Mouse (Mus musculus): ENCODE results near the gene Hbb-bt. TPM values are rescaled to one million over a fixed set of nuclear protein-coding genes. Genes with fewer than 3 reads are reported as not detected.
"Not testable (repeated sequence)": the region's sequence is repeated elsewhere in the genome, so short reads cannot be mapped to it uniquely, and the experiment has no call there.

Gene Hbb-bt
- polyA plus RNA-seq, 1 experiment = not detected

DNA sequence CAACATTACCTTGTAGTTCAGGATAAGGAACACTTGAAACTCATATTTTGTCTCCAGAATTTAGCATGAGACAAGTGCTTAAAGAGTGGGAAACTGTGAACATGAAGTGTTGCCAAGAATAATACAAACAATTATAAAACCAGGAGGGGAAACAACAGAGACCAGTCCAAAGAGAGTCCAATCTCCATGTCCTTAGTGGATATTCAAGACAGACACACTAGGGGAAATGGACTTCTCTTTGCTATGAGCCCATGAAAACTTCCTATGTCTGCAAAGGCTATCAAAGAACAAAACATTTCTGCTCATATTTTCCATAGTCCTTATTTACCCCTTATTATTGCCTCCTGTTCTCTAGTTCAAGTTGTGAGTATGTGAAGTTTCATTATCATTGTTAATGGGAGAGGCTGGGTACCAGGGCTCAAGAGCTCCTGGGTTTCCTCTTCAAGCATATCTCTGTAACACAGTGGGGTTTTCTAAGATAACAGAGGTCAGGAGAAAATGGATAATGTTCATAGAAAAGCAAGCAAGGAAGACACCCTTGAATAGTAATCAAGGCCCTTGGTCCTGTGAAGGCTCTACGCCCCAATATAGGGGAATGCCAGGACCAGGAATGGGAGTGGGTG, 2.5 kb downstream of the Hbb-bt start:
- Histone ChIP-seq H3ac (ENCODE audit: control insufficient read depth, insufficient read length, low read depth) (no peak overlapping the region), H3K79me3 (ENCODE audit: low read depth) (no peaks in the 10 kb centered on the region), H3K27me3 (ENCODE audit: control insufficient read depth, insufficient read depth, insufficient read length) (no peaks in the 10 kb centered on the region), H3K36me3 (ENCODE audit: control insufficient read depth, insufficient read depth) (no peaks in the 10 kb centered on the region), H3K79me2 (ENCODE audit: control insufficient read depth, insufficient read depth) (no peaks in the 10 kb centered on the region), H3K4me3 (ENCODE audit: insufficient read depth, poor library complexity, severe bottlenecking) (no peak overlapping the region)
- no peak for TF ChIP-seq MYOG (IDR thresholded peaks at IDR 0.05; ENCODE audit: control insufficient read depth, extremely low read depth, insufficient read length)
- no peak for TF ChIP-seq FOSL1 (IDR thresholded peaks at IDR 0.05; ENCODE audit: insufficient read depth, low read length, poor library complexity, severe bottlenecking)
- no peak for TF ChIP-seq CEBPB (IDR thresholded peaks at IDR 0.05; ENCODE audit: low read depth)
- no peak for TF ChIP-seq MAX (IDR thresholded peaks at IDR 0.05)

DNA sequence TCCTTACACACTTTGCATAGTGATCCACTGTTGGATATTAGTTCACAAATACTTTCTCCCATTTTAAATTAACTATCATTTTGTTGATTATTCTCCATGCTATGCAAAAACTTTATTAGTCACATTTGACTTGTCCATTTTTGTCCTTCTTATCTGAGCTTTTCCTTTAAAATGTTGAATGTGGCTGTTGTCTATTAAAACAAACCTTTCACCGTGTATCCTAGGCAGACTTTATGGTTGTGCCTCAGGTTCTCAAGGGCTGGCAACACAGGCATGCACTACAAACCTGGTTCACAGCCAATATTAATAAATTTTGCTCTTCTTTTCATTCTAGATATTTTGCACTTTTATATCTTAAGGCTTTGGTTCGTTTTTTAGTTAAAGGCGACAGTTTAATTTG, 3.0 kb downstream of the Hbb-bt start:
- H3K79me2 ChIP-seq (ENCODE audit: control insufficient read depth, insufficient read depth) = no peaks in the 10 kb centered on the region
- TF ChIP-seq MYOG (IDR thresholded peaks at IDR 0.05; ENCODE audit: control insufficient read depth, extremely low read depth, insufficient read length) (no peak), MAX (IDR thresholded peaks at IDR 0.05) (no peak), CTCF (IDR thresholded peaks at IDR 0.05; ENCODE audit: control insufficient read depth, insufficient read depth, insufficient read length) (no peak), USF1 (IDR thresholded peaks at IDR 0.05; ENCODE audit: low read depth) (no peak), CEBPB (IDR thresholded peaks at IDR 0.05; ENCODE audit: low read depth) (no peak), MYOD1 (IDR thresholded peaks at IDR 0.05; ENCODE audit: control insufficient read depth, insufficient read length, low read depth) (no peak), FOSL1 (IDR thresholded peaks at IDR 0.05; ENCODE audit: insufficient read depth, low read length, poor library complexity, severe bottlenecking) (no peak)
- H3K4me3 ChIP-seq (ENCODE audit: insufficient read depth, poor library complexity, severe bottlenecking) = no peak overlapping the region
- no peaks in the 10 kb centered on the region for H3K27me3 ChIP-seq (ENCODE audit: control insufficient read depth, insufficient read depth, insufficient read length)
- H3K36me3 ChIP-seq (ENCODE audit: control insufficient read depth, insufficient read depth) = no peaks in the 10 kb centered on the region
- no peak overlapping the region for H3ac ChIP-seq (ENCODE audit: control insufficient read depth, insufficient read length, low read depth)
- H3K79me3 ChIP-seq (ENCODE audit: low read depth) = no peaks in the 10 kb centered on the region

DNA sequence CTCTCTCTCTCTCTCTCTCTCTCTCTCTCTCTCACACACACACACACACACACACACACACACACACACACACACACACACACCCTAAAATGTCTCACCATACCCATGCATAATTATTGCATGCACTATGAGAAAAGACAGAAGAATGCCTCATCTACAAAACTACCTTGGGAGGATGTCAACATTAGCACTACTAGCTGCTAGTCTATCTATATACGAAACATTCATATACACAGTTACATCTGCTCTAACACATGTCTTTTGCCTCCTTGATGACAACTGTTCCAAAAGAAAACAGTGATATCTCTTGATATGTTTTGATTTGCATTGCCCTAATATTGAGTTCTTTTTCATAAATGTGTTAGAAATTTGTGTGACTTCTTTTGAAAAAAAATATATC, 3.5 kb downstream of the Hbb-bt start:
- Histone ChIP-seq H3K36me3 (ENCODE audit: control insufficient read depth, insufficient read depth) (no peaks in the 10 kb centered on the region), H3K79me3 (ENCODE audit: low read depth) (no peaks in the 10 kb centered on the region), H3ac (ENCODE audit: control insufficient read depth, insufficient read length, low read depth) (no peak overlapping the region), H3K4me3 (ENCODE audit: insufficient read depth, poor library complexity, severe bottlenecking) (no peak overlapping the region), H3K79me2 (ENCODE audit: control insufficient read depth, insufficient read depth) (no peaks in the 10 kb centered on the region), H3K27me3 (ENCODE audit: control insufficient read depth, insufficient read depth, insufficient read length) (no peaks in the 10 kb centered on the region)
- TF ChIP-seq MYOD1 (IDR thresholded peaks at IDR 0.05; ENCODE audit: control insufficient read depth, insufficient read length, low read depth) (no peak), CTCF (IDR thresholded peaks at IDR 0.05; ENCODE audit: control insufficient read depth, insufficient read depth, insufficient read length) (no peak), MAX (IDR thresholded peaks at IDR 0.05) (no peak), MYOG (IDR thresholded peaks at IDR 0.05; ENCODE audit: control insufficient read depth, extremely low read depth, insufficient read length) (no peak), CEBPB (IDR thresholded peaks at IDR 0.05; ENCODE audit: low read depth) (no peak)

DNA sequence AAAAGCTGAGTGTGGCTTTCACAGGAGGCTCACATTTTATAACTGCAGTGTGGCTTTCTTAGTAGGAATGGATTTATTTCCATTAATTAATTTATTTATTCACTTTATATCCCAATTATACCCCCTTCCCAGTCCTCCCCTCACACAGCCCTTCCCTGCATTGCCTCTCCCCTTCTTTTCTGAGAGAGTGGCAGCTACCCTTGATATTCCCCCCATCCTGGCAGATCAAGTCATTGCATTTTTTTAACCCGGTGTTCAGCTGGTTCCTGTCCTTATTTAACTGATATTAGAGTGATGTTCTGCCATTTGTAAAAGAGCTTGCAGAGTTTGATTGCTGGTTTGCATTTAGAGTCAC, 4.0 kb downstream of the Hbb-bt start:
- Histone ChIP-seq H3K79me3 (ENCODE audit: low read depth) (no peaks in the 10 kb centered on the region), H3ac (ENCODE audit: control insufficient read depth, insufficient read length, low read depth) (no peak overlapping the region), H3K36me3 (ENCODE audit: control insufficient read depth, insufficient read depth) (no peaks in the 10 kb centered on the region), H3K79me2 (ENCODE audit: control insufficient read depth, insufficient read depth) (no peaks in the 10 kb centered on the region), H3K27me3 (ENCODE audit: control insufficient read depth, insufficient read depth, insufficient read length) (no peaks in the 10 kb centered on the region), H3K4me3 (ENCODE audit: insufficient read depth, poor library complexity, severe bottlenecking) (no peak overlapping the region)
- TF ChIP-seq MYOG (IDR thresholded peaks at IDR 0.05; ENCODE audit: control insufficient read depth, extremely low read depth, insufficient read length) (no peak), USF1 (IDR thresholded peaks at IDR 0.05; ENCODE audit: low read depth) (no peak), FOSL1 (IDR thresholded peaks at IDR 0.05; ENCODE audit: insufficient read depth, low read length, poor library complexity, severe bottlenecking) (no peak), MYOD1 (IDR thresholded peaks at IDR 0.05; ENCODE audit: control insufficient read depth, insufficient read length, low read depth) (no peak), CEBPB (IDR thresholded peaks at IDR 0.05; ENCODE audit: low read depth) (no peak), MAX (IDR thresholded peaks at IDR 0.05) (no peak), CTCF (IDR thresholded peaks at IDR 0.05; ENCODE audit: control insufficient read depth, insufficient read depth, insufficient read length) (no peak)

DNA sequence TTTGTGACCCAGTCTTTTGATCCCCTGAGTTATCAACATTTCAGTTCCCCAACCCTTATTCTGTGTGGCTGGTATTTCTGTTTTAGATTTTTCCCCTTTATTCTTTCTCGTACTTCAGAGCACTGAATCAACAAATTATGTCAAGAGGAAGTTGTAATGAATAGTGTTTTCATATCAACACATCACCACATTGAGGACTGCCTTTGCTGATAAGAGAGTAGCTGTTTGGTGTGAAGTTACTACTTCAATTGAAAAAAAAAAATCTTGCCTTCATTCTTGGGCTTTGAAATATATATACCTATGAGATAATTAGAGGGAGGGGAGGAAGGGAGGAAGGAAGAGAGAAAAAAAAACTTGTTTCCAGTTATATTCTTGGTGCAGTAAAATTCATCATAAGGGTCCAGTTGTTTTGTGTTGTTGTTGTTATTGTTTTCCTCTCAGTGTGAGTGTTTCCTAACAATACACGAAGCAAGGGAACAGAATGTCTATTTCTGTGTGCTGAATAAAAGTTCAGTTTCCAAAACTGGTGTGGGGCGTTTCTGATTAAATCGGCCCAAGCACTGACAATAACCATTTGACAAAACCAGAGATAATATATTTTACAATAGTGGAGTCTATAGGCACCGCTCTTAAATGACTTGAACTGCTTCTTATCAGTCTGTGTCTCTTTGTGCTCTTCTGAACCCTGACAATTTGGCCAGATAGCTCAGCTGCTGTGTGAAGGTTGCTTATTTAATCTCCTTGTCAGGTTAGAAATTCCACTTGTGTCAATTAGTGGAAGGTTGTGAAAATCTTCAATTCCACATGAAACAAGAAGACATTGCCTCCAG, 4.6 kb downstream of the Hbb-bt start:
- Histone ChIP-seq H3ac (ENCODE audit: control insufficient read depth, insufficient read length, low read depth) (no peak overlapping the region), H3K36me3 (ENCODE audit: control insufficient read depth, insufficient read depth) (no peaks in the 10 kb centered on the region), H3K79me2 (ENCODE audit: control insufficient read depth, insufficient read depth) (no peaks in the 10 kb centered on the region), H3K4me3 (ENCODE audit: insufficient read depth, poor library complexity, severe bottlenecking) (no peak overlapping the region), H3K79me3 (ENCODE audit: low read depth) (no peaks in the 10 kb centered on the region), H3K27me3 (ENCODE audit: control insufficient read depth, insufficient read depth, insufficient read length) (no peaks in the 10 kb centered on the region)
- no peak for TF ChIP-seq USF1 (IDR thresholded peaks at IDR 0.05; ENCODE audit: low read depth)
- TF ChIP-seq FOSL1 (IDR thresholded peaks at IDR 0.05; ENCODE audit: insufficient read depth, low read length, poor library complexity, severe bottlenecking) = no peak
- no peak for TF ChIP-seq CTCF (IDR thresholded peaks at IDR 0.05; ENCODE audit: control insufficient read depth, insufficient read depth, insufficient read length)
- TF ChIP-seq CEBPB (IDR thresholded peaks at IDR 0.05; ENCODE audit: low read depth) = no peak
- no peak for TF ChIP-seq MAX (IDR thresholded peaks at IDR 0.05)
- no peak for TF ChIP-seq MYOG (IDR thresholded peaks at IDR 0.05; ENCODE audit: control insufficient read depth, extremely low read depth, insufficient read length)
- no peak for TF ChIP-seq MYOD1 (IDR thresholded peaks at IDR 0.05; ENCODE audit: control insufficient read depth, insufficient read length, low read depth)

DNA sequence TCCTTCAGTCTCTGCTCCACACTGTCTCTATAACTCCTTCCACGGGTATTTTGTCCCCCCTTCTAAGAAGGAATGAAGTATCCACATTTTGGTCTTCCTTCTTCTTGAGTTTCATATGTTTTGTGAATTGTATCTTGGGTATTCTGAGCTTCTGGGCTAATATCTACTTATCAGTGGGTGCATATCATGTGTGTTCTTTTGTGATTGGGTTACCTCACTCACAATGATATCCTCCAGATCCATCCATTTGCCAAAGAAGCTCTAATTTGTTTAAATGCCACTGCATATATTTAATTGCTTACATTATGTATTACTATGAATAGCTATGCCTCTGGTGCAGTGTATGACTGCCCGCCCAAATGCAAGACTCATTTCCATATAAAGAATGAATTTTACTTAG, 5.7 kb downstream of the Hbb-bt start:
- H3K36me3 ChIP-seq (ENCODE audit: control insufficient read depth, insufficient read depth); H3K79me2 ChIP-seq (ENCODE audit: control insufficient read depth, insufficient read depth); H3K27me3 ChIP-seq (ENCODE audit: control insufficient read depth, insufficient read depth, insufficient read length): not testable (repeated sequence)

More for the DNA sequence above, 5.7 kb downstream of the Hbb-bt start:
- not testable (repeated sequence) for H3K4me3 ChIP-seq (ENCODE audit: insufficient read depth, poor library complexity, severe bottlenecking); H3ac ChIP-seq (ENCODE audit: control insufficient read depth, insufficient read length, low read depth); H3K79me3 ChIP-seq (ENCODE audit: low read depth)

Data from C2C12 (cell line).